Mouse (Mus musculus) lung, adult 18-20 months (tissue): Measurements from ENCODE around the gene Kiss1.

Experiments used
- DNase-seq, 2 experiments: peaks; one replicate each; pipeline ENCODE4 v3.0.0; 2022; ENCODE audit warnings: mixed read lengths in 2 of 2

Kiss1 gene

GRCm38 (mm10) chr1:133363276-133364021 is 41.8 kb downstream of the Kiss1 start, which contains the start of gene Etnk2:
Etnk2 (plus strand) TSS chr1:133363572.
- DNase-seq = peak; percentile 77 to 84

GRCm38 (mm10) chr1:133364022-133364630 is 42.5 kb downstream of the Kiss1 start:
- DNase-seq = no peak

- no peak for DNase-seq
These were observed 43.2 kb downstream of the Kiss1 start for GRCm38 (mm10) chr1:133364890-133365289.

GRCm38 (mm10) chr1:133366951-133367605 is 45.4 kb downstream of the Kiss1 start:
- DNase-seq = no peak

GRCm38 (mm10) chr1:133367606-133368488 is 46.2 kb downstream of the Kiss1 start:
- DNase-seq = no peak

- DNase-seq = no peak
These were observed 47.0 kb downstream of the Kiss1 start for GRCm38 (mm10) chr1:133368644-133369043.

- no peak for DNase-seq
These were observed 48.7 kb downstream of the Kiss1 start for GRCm38 (mm10) chr1:133370352-133370751.

- no peak for DNase-seq
These were observed 49.8 kb downstream of the Kiss1 start for GRCm38 (mm10) chr1:133371431-133371830.

- DNase-seq = no peak
These were observed 50.4 kb downstream of the Kiss1 start for GRCm38 (mm10) chr1:133372113-133372512.

- no peak for DNase-seq
These were observed 54.1 kb downstream of the Kiss1 start for GRCm38 (mm10) chr1:133375696-133376346.

- no peak for DNase-seq
These were observed 55.9 kb downstream of the Kiss1 start for GRCm38 (mm10) chr1:133377547-133377946.
